ENCODE assay signal across 18 mouse cellular contexts in genomic region chr11:75184986-75185385, GRCm38 (mm10). TPM values are rescaled to one million over a fixed set of nuclear protein-coding genes. Genes with fewer than 3 reads are reported as not detected.
A peak's percentile ranks its signal among the peaks of the same experiment; 100 is the strongest.
DNase-seq lines count a peak whose midpoint lies in the region; ATAC-seq lines count a peak whose summit lies in the region.
"Had no signal": no experiment of that assay in that cellular context is flagged by ENCODE, and none has a peak within 500 bp of the region (broad histone marks: within the 10 kb centered on the region; RNA-seq: fewer than 3 reads in every experiment).

No protein-coding gene starts in this region.

- peaks cover 25% of the 10 kb centered on the region for H3K4me1 ChIP-seq in hindbrain, embryonic 12.5 days
- peaks cover 3% of the 10 kb centered on the region; the same call in 1 of the 2 replicates for H3K4me1 ChIP-seq in hindbrain, embryonic 11.5 days (replicated peaks; ENCODE audit: control insufficient read depth, insufficient read depth, low read length)
- H3K4me1 ChIP-seq in midbrain, embryonic 12.5 days: peaks cover 12% of the 10 kb centered on the region

- peaks cover 17% of the 10 kb centered on the region for H3K36me3 ChIP-seq in hindbrain, embryonic 12.5 days
- no peaks in the 10 kb centered on the region for H3K36me3 ChIP-seq in hindbrain, embryonic 11.5 days (ENCODE audit: control insufficient read depth, insufficient read depth, low read length)
- peaks cover 14% of the 10 kb centered on the region for H3K36me3 ChIP-seq in midbrain, embryonic 12.5 days
- H3K36me3 ChIP-seq: forebrain, embryonic 15.5 days had no signal

- ATAC-seq in hindbrain, embryonic 12.5 days (ENCODE audit: low FRiP score): peak; percentile 16; the same call in 1 of the 2 replicates
- ATAC-seq in hindbrain, embryonic 11.5 days (ENCODE audit: low FRiP score): no peak
- 0 out of 2 replicates have a peak, but pooled peaks have one; percentile 23 for ATAC-seq in midbrain, embryonic 12.5 days (ENCODE audit: low FRiP score, low read depth)
- no peak for ATAC-seq in CD4-positive, CD25-positive, alpha-beta regulatory T cell, adult 4 months
- ATAC-seq: forebrain, embryonic 15.5 days had no signal

- no peak for DNase-seq in hindbrain, embryonic 11.5 days (ENCODE audit: low spot score)
- DNase-seq in A20 (ENCODE audit: low read depth, low spot score) (peak; percentile 58), MN1 (ENCODE audit: low spot score) (peak; percentile 36)
- no peak for DNase-seq in layer of hippocampus, adult 9-10 months (ENCODE audit: low spot score)
- DNase-seq: adrenal gland, adult 8-10 months; cerebellum, postnatal 36 days; gastrocnemius, postnatal 36 days; kidney, adult 8-10 months; lung, postnatal 36 days; thymus, postnatal 14 days had no signal

- H3K9ac ChIP-seq in hindbrain, embryonic 12.5 days: no peak overlapping the region
- no peak overlapping the region for H3K9ac ChIP-seq in hindbrain, embryonic 11.5 days (ENCODE audit: low read depth, low read length)
- H3K9ac ChIP-seq in midbrain, embryonic 12.5 days (replicated peaks): peak overlapping the region; percentile 41; the same call in 1 of the 2 replicates
- H3K9ac ChIP-seq: forebrain, embryonic 15.5 days; heart, embryonic 13.5 days; hindbrain, embryonic 15.5 days; limb, embryonic 12.5 days; liver, embryonic 15.5 days had no signal

- no peak overlapping the region for H3K4me3 ChIP-seq in hindbrain, embryonic 12.5 days
- no peak overlapping the region for H3K4me3 ChIP-seq in hindbrain, embryonic 11.5 days (ENCODE audit: low read depth, low read length)
- H3K4me3 ChIP-seq in midbrain, embryonic 12.5 days: no peak overlapping the region
- H3K4me3 ChIP-seq: forebrain, embryonic 15.5 days; heart, embryonic 13.5 days; hindbrain, embryonic 15.5 days; limb, embryonic 12.5 days; liver, embryonic 15.5 days had no signal

- peak overlapping the region; percentile 60 for H3K27ac ChIP-seq in hindbrain, embryonic 12.5 days
- H3K27ac ChIP-seq in hindbrain, embryonic 11.5 days (ENCODE audit: low read depth, low read length): no peak overlapping the region
- 0 out of 2 replicates have a peak overlapping the region, but pooled peaks have one; percentile 42 for H3K27ac ChIP-seq in midbrain, embryonic 12.5 days (replicated peaks)
- H3K27ac ChIP-seq: forebrain, embryonic 15.5 days; heart, embryonic 13.5 days; hindbrain, embryonic 15.5 days; limb, embryonic 12.5 days; liver, embryonic 15.5 days had no signal

- no peak overlapping the region for H3K4me2 ChIP-seq in hindbrain, embryonic 12.5 days (replicated peaks)
- no peak overlapping the region for H3K4me2 ChIP-seq in hindbrain, embryonic 11.5 days (replicated peaks; ENCODE audit: low read depth, low read length)
- no peak overlapping the region for H3K4me2 ChIP-seq in midbrain, embryonic 12.5 days (replicated peaks)
- H3K4me2 ChIP-seq: forebrain, embryonic 15.5 days; heart, embryonic 13.5 days; hindbrain, embryonic 15.5 days; limb, embryonic 12.5 days; liver, embryonic 15.5 days had no signal

- WGBS in hindbrain, embryonic 12.5 days: 55% methylated on average over 2 of the region's 2 CpGs
- 74% methylated on average over 1 of the region's 2 CpGs for WGBS in hindbrain, embryonic 11.5 days
- WGBS in midbrain, embryonic 12.5 days: 50% methylated on average over 1 of the region's 2 CpGs

- H3K27me3 ChIP-seq in hindbrain, embryonic 12.5 days: no peaks in the 10 kb centered on the region
- H3K27me3 ChIP-seq in hindbrain, embryonic 11.5 days (ENCODE audit: control insufficient read depth, insufficient read depth, low read length): no peaks in the 10 kb centered on the region
- H3K27me3 ChIP-seq in midbrain, embryonic 12.5 days: no peaks in the 10 kb centered on the region
- H3K27me3 ChIP-seq: forebrain, embryonic 15.5 days; heart, embryonic 13.5 days; hindbrain, embryonic 15.5 days; limb, embryonic 12.5 days; liver, embryonic 15.5 days had no signal

- H3K9me3 ChIP-seq in hindbrain, embryonic 12.5 days (replicated peaks): no peaks in the 10 kb centered on the region
- no peaks in the 10 kb centered on the region for H3K9me3 ChIP-seq in hindbrain, embryonic 11.5 days (ENCODE audit: control insufficient read depth, low read length)
- no peaks in the 10 kb centered on the region for H3K9me3 ChIP-seq in midbrain, embryonic 12.5 days
- H3K9me3 ChIP-seq: forebrain, embryonic 15.5 days; heart, embryonic 13.5 days; hindbrain, embryonic 15.5 days; limb, embryonic 12.5 days; liver, embryonic 15.5 days had no signal

RNA-seq across cellular contexts. Expression of gene Dph1, which starts 6.1 kb away (rescaled TPM):
- polyA plus RNA-seq in hindbrain, embryonic 12.5 days (2016; fragmentation: Nextera tagmentation; extraction: Ambion mirVana): 14.8 and 18.6 TPM in 2 replicates
- 14.1 and 18.8 TPM in 2 replicates for polyA plus RNA-seq in hindbrain, embryonic 11.5 days (2014; fragmentation: Nextera tagmentation; extraction: Ambion mirVana)
- polyA plus RNA-seq in midbrain, embryonic 12.5 days (2016; fragmentation: Nextera tagmentation; extraction: Ambion mirVana): 15.8 and 17.6 TPM in 2 replicates
- 10 to 100 TPM; 11.0 to 20.6 TPM for polyA plus RNA-seq in CD4-positive, CD25-positive, alpha-beta regulatory T cell, adult 4 months (2017; shearing (Covaris generic))

RNA-seq across cellular contexts. Expression of gene Ovca2, which starts 6.4 kb away (rescaled TPM):
- polyA plus RNA-seq in hindbrain, embryonic 12.5 days (2016; fragmentation: Nextera tagmentation; extraction: Ambion mirVana): 23.8 and 24.5 TPM in 2 replicates
- polyA plus RNA-seq in hindbrain, embryonic 11.5 days (2014; fragmentation: Nextera tagmentation; extraction: Ambion mirVana): 28.0 and 31.0 TPM in 2 replicates
- polyA plus RNA-seq in midbrain, embryonic 12.5 days (2016; fragmentation: Nextera tagmentation; extraction: Ambion mirVana): 23.2 and 24.9 TPM in 2 replicates
- 10 to 100 TPM; 19.2 to 29.4 TPM for polyA plus RNA-seq in CD4-positive, CD25-positive, alpha-beta regulatory T cell, adult 4 months (2017; shearing (Covaris generic))

RNA-seq across cellular contexts. Expression of gene Rtn4rl1, which starts 8.6 kb away (rescaled TPM):
- polyA plus RNA-seq in hindbrain, embryonic 12.5 days (2016; fragmentation: Nextera tagmentation; extraction: Ambion mirVana): 5.1 and 5.8 TPM in 2 replicates
- polyA plus RNA-seq in hindbrain, embryonic 11.5 days (2014; fragmentation: Nextera tagmentation; extraction: Ambion mirVana): 2.4 and 2.8 TPM in 2 replicates
- polyA plus RNA-seq in midbrain, embryonic 12.5 days (2016; fragmentation: Nextera tagmentation; extraction: Ambion mirVana): 9.3 and 10.2 TPM in 2 replicates
- 1 to 10 TPM; 1.5 to 1.8 TPM for polyA plus RNA-seq in CD4-positive, CD25-positive, alpha-beta regulatory T cell, adult 4 months (2017; shearing (Covaris generic))

RNA-seq across cellular contexts. Expression of gene Hic1, which starts 15.7 kb away (rescaled TPM):
- 11.3 and 15.8 TPM in 2 replicates for polyA plus RNA-seq in hindbrain, embryonic 12.5 days (2016; fragmentation: Nextera tagmentation; extraction: Ambion mirVana)
- 0.90 and 1.5 TPM in 2 replicates for polyA plus RNA-seq in hindbrain, embryonic 11.5 days (2014; fragmentation: Nextera tagmentation; extraction: Ambion mirVana)
- 3.7 and 4.8 TPM in 2 replicates for polyA plus RNA-seq in midbrain, embryonic 12.5 days (2016; fragmentation: Nextera tagmentation; extraction: Ambion mirVana)
- polyA plus RNA-seq in CD4-positive, CD25-positive, alpha-beta regulatory T cell, adult 4 months (2017; shearing (Covaris generic)): under 1 TPM in 1 of 2 experiments, not detected in 1; 0.36 TPM

Comparison
In these comparisons a context has a peak if more than half of its experiments do, and no peak if none do; other contexts are left out.
1. ATAC-seq: peak in hindbrain, embryonic 12.5 days (single experiment) and midbrain, embryonic 12.5 days (single experiment); none in hindbrain, embryonic 11.5 days (single experiment) and CD4-positive, CD25-positive, alpha-beta regulatory T cell, adult 4 months (single experiment).
2. DNase-seq: peak in A20 (single experiment) and MN1 (single experiment); none in hindbrain, embryonic 11.5 days (single experiment) and layer of hippocampus, adult 9-10 months (single experiment).